Mouse (Mus musculus): Measurements from ENCODE around the gene Mzf1. TPM values are rescaled to one million over a fixed set of nuclear protein-coding genes. Genes with fewer than 3 reads are reported as not detected.

Mzf1 gene
- total and polyA plus RNA-seq, 3 experiments: 0.45 to 0.59 (median 0.50) TPM

GRCm38 (mm10) chr7:12993148-12993547 is 61.4 kb downstream of the Mzf1 start:
- no peak overlapping the region for H3K9ac ChIP-seq (ENCODE audit: low read depth, low read length)
- no peaks in the 10 kb centered on the region for H3K4me1 ChIP-seq (ENCODE audit: control insufficient read depth, insufficient read depth, low read length)
- intact Hi-C loops (cut with DNase I): loop anchor here (2.0 kb wide), 1 partner anchor 82 kb away; no protein-coding TSS in a partner anchor
- H3K79me2 ChIP-seq (replicated peaks; ENCODE audit: control insufficient read depth, insufficient read depth, low read length): no peaks in the 10 kb centered on the region
- H3K4me3 ChIP-seq: no peak overlapping the region
- peaks cover 1% of the 10 kb centered on the region; the same call in 1 of the 2 replicates for H3K27me3 ChIP-seq (ENCODE audit: control insufficient read depth, insufficient read depth, low read length)
- no peak for DNase-seq
- 83% methylated on average over 10 of the region's 10 CpGs for WGBS
- H3K36me3 ChIP-seq (ENCODE audit: control insufficient read depth, insufficient read depth, low read length): no peaks in the 10 kb centered on the region
- no peak overlapping the region for H3K27ac ChIP-seq
- no peak for TF ChIP-seq CTCF (IDR thresholded peaks at IDR 0.05)
- no peak for TF ChIP-seq EP300 (IDR thresholded peaks at IDR 0.05; ENCODE audit: insufficient read depth, low read depth, low read length)
- no peak for TF ChIP-seq POLR2A (IDR thresholded peaks at IDR 0.05; ENCODE audit: insufficient read depth, low read depth, low read length)

Other genes with a start within 250 kb of the Mzf1 start
- gene Zfp329, start 235.9 kb downstream of the Mzf1 start, total RNA-seq (2021): 1 to 10 TPM; 4.9 to 5.2 TPM
- gene Zfp329, start 235.9 kb downstream of the Mzf1 start, polyA plus RNA-seq (2012; rRNA removed): 1.1 and 2.9 TPM in 2 replicates
- gene Zfp110, start 220.0 kb downstream of the Mzf1 start, total RNA-seq (2021): 10 to 100 TPM; 15.9 to 18.0 TPM
- gene Zfp110, start 220.0 kb downstream of the Mzf1 start, polyA plus RNA-seq (2012; rRNA removed): 4.9 and 9.6 TPM in 2 replicates
- 1 to 10 TPM; 3.0 to 3.5 TPM for gene Zfp128, start 173.6 kb downstream of the Mzf1 start, total RNA-seq (2021)
- 1.3 and 3.0 TPM in 2 replicates for gene Zfp128, start 173.6 kb downstream of the Mzf1 start, polyA plus RNA-seq (2012; rRNA removed)
- 1 to 10 TPM; 5.7 TPM for gene Zscan22, start 156.9 kb downstream of the Mzf1 start, total RNA-seq (2021)
- 6.0 and 9.2 TPM in 2 replicates for gene Zscan22, start 156.9 kb downstream of the Mzf1 start, polyA plus RNA-seq (2012; rRNA removed)
- 100 to 1,000 TPM; 525 to 621 TPM for gene Rps5, start 132.5 kb downstream of the Mzf1 start, total RNA-seq (2021)
- gene Rps5, start 132.5 kb downstream of the Mzf1 start, polyA plus RNA-seq (2012; rRNA removed): 842 and 914 TPM in 2 replicates
- under 1 TPM; 0.18 to 0.23 TPM for gene Rnf225, start 127.3 kb downstream of the Mzf1 start, total RNA-seq (2021)
- 0.12 and 0.14 TPM in 2 replicates for gene Rnf225, start 127.3 kb downstream of the Mzf1 start, polyA plus RNA-seq (2012; rRNA removed)
- 1 to 10 TPM; 2.6 to 3.6 TPM for gene Zfp324, start 88.9 kb downstream of the Mzf1 start, total RNA-seq (2021)
- 2.3 and 2.9 TPM in 2 replicates for gene Zfp324, start 88.9 kb downstream of the Mzf1 start, polyA plus RNA-seq (2012; rRNA removed)
- 1 to 10 TPM; 2.2 to 2.9 TPM for gene Zfp446, start 76.9 kb downstream of the Mzf1 start, total RNA-seq (2021)
- gene Zfp446, start 76.9 kb downstream of the Mzf1 start, polyA plus RNA-seq (2012; rRNA removed): 4.2 and 6.4 TPM in 2 replicates
- not detected for gene Slc27a5, start 56.6 kb downstream of the Mzf1 start, total RNA-seq (2021)
- 0.59 and 0.82 TPM in 2 replicates for gene Slc27a5, start 56.6 kb downstream of the Mzf1 start, polyA plus RNA-seq (2012; rRNA removed)
- 10 to 100 TPM; 83.8 to 86.0 TPM for gene Trim28, start 55.6 kb downstream of the Mzf1 start, total RNA-seq (2021)
- 139 and 195 TPM in 2 replicates for gene Trim28, start 55.6 kb downstream of the Mzf1 start, polyA plus RNA-seq (2012; rRNA removed)
- gene Zbtb45, start 44.7 kb downstream of the Mzf1 start, total RNA-seq (2021): 1 to 10 TPM; 6.8 to 9.3 TPM
- 8.6 and 14.1 TPM in 2 replicates for gene Zbtb45, start 44.7 kb downstream of the Mzf1 start, polyA plus RNA-seq (2012; rRNA removed)
- gene Chmp2a, start 20.0 kb downstream of the Mzf1 start, total RNA-seq (2021): 100 to 1,000 TPM; 137 to 139 TPM
- gene Chmp2a, start 20.0 kb downstream of the Mzf1 start, polyA plus RNA-seq (2012; rRNA removed): 66.1 and 99.2 TPM in 2 replicates
- gene Ube2m, start 16.5 kb downstream of the Mzf1 start, total RNA-seq (2021): 100 to 1,000 TPM; 169 to 201 TPM
- 242 and 328 TPM in 2 replicates for gene Ube2m, start 16.5 kb downstream of the Mzf1 start, polyA plus RNA-seq (2012; rRNA removed)
- not detected for gene Vmn1r85, start 40.4 kb upstream of the Mzf1 start, total RNA-seq (2021)
- gene Vmn1r85, start 40.4 kb upstream of the Mzf1 start, polyA plus RNA-seq (2012; rRNA removed): not detected in 2 replicates
- not detected for gene Vmn1r86, start 65.2 kb upstream of the Mzf1 start, total RNA-seq (2021)
- not detected in 2 replicates for gene Vmn1r86, start 65.2 kb upstream of the Mzf1 start, polyA plus RNA-seq (2012; rRNA removed)
- not detected for gene Vmn1r87, start 85.4 kb upstream of the Mzf1 start, total RNA-seq (2021)
- gene Vmn1r87, start 85.4 kb upstream of the Mzf1 start, polyA plus RNA-seq (2012; rRNA removed): not detected in 2 replicates
- under 1 TPM; 0.03 to 0.05 TPM for gene Vmn1r88, start 104.8 kb upstream of the Mzf1 start, total RNA-seq (2021)
- not detected in 2 replicates for gene Vmn1r88, start 104.8 kb upstream of the Mzf1 start, polyA plus RNA-seq (2012; rRNA removed)
- gene Vmn1r89, start 158.3 kb upstream of the Mzf1 start, total RNA-seq (2021): not detected
- not detected in 2 replicates for gene Vmn1r89, start 158.3 kb upstream of the Mzf1 start, polyA plus RNA-seq (2012; rRNA removed)
- 1 to 10 TPM; 2.6 to 2.7 TPM for gene Lig1, start 222.5 kb upstream of the Mzf1 start, total RNA-seq (2021)
- 1.6 and 2.1 TPM in 2 replicates for gene Lig1, start 222.5 kb upstream of the Mzf1 start, polyA plus RNA-seq (2012; rRNA removed)
- 10 to 100 TPM in 1 of 2 experiments, 1 to 10 TPM in 1; 9.2 to 10.0 TPM for gene Zswim9, start 224.0 kb upstream of the Mzf1 start, total RNA-seq (2021)
- 4.6 and 5.3 TPM in 2 replicates for gene Zswim9, start 224.0 kb upstream of the Mzf1 start, polyA plus RNA-seq (2012; rRNA removed)